Mouse (Mus musculus) heart, embryonic 13.5 days (tissue): ENCODE results near the gene Diaph3. TPM values are rescaled to one million over a fixed set of nuclear protein-coding genes. Genes with fewer than 3 reads are reported as not detected.
"Not testable (repeated sequence)": the region's sequence is repeated elsewhere in the genome, so short reads cannot be mapped to it uniquely, and the experiment has no call there.

Experiments
- ATAC-seq: fragments of 200-750 bp; cut with Nextera tagmentation; 2 replicates; pipeline ENCODE4 v1.8.0; 2017; ENCODE audit warnings: moderate TSS enrichment; ENCODE audit not compliant: insufficient number of reproducible peaks, low FRiP score, low TSS enrichment; ENCODE audit errors: extremely low read depth
- H3K27ac ChIP-seq: fragments of 300-500 bp; sonication (generic); replicated peaks from 2 replicates; pipeline ENCODE4 v1.5.1; 2015; ENCODE audit warnings: moderate library complexity, mild to moderate bottlenecking, inconsistent platforms
- H3K27me3 ChIP-seq: fragments of 300-500 bp; sonication (generic); replicated peaks from 2 replicates; pipeline ENCODE4 v1.6.1; 2015; ENCODE audit warnings: mild to moderate bottlenecking, inconsistent platforms
- H3K36me3 ChIP-seq: fragments of 300-500 bp; sonication (generic); 2 replicates; pipeline ENCODE4 v1.6.1; 2015; ENCODE audit warnings: mild to moderate bottlenecking, inconsistent platforms
- H3K4me1 ChIP-seq: fragments of 300-500 bp; sonication (generic); 2 replicates; pipeline ENCODE4 v1.6.1; 2015; ENCODE audit warnings: inconsistent platforms
- H3K4me2 ChIP-seq: fragments of 300-500 bp; sonication (generic); 2 replicates; pipeline ENCODE4 v1.6.1; 2015; ENCODE audit warnings: inconsistent platforms, mild to moderate bottlenecking, moderate library complexity
- H3K4me3 ChIP-seq: fragments of 300-500 bp; sonication (generic); 2 replicates; pipeline ENCODE4 v1.5.1; 2015; ENCODE audit warnings: moderate library complexity, mild to moderate bottlenecking, inconsistent platforms
- H3K9ac ChIP-seq: fragments of 300-500 bp; sonication (generic); 2 replicates; pipeline ENCODE4 v1.6.1; 2015; ENCODE audit warnings: inconsistent platforms, mild to moderate bottlenecking, moderate library complexity
- H3K9me3 ChIP-seq: fragments of 300-500 bp; sonication (generic); 2 replicates; pipeline ENCODE4 v1.6.1; 2016; ENCODE audit warnings: inconsistent platforms
- WGBS: fragments of 180-500 bp; shearing (Covaris S2); methylation state at CpG from one replicate; pipeline ENCODE4 v1.1.7; 2015; ENCODE audit warnings: mixed read lengths; 5-methylcytosine and 5-hydroxymethylcytosine counted together
- polyA plus RNA-seq: library from polyadenylated mRNA; unstranded; fragments of >200 nt; fragmentation: Nextera tagmentation; extraction: Ambion mirVana; gene quantifications from 2 replicates; pipeline ENCODE4 v1.2.1, GENCODE M21; 2015

Diaph3 gene
- polyA plus RNA-seq, 1 experiment from 2014 or later: 11.2 TPM

GRCm38 (mm10) chr14:86729617-86730098, 411.4 kb downstream of the Diaph3 start:
- Histone ChIP-seq H3K9me3 (no peaks in the 10 kb centered on the region), H3K9ac (no peak overlapping the region), H3K27me3 (no peaks in the 10 kb centered on the region), H3K4me1 (no peaks in the 10 kb centered on the region), H3K4me2 (no peak overlapping the region), H3K27ac (no peak overlapping the region), H3K36me3 (no peaks in the 10 kb centered on the region), H3K4me3 (no peak overlapping the region)
- ATAC-seq: no peak
- WGBS: 80% methylated on average over 4 of the region's 4 CpGs

- Histone ChIP-seq H3K4me3 (no peak overlapping the region), H3K4me2 (no peak overlapping the region), H3K4me1 (no peaks in the 10 kb centered on the region), H3K9me3 (no peaks in the 10 kb centered on the region), H3K27me3 (no peaks in the 10 kb centered on the region), H3K9ac (no peak overlapping the region), H3K36me3 (no peaks in the 10 kb centered on the region), H3K27ac (no peak overlapping the region)
- no peak for ATAC-seq
- WGBS: 90% methylated on average over 5 of the region's 5 CpGs
Measured at GRCm38 (mm10) chr14:86727538-86728045, 413.4 kb downstream of the Diaph3 start.

- ATAC-seq: no peak
- 85% methylated on average over 6 of the region's 6 CpGs for WGBS
- H3K27me3 ChIP-seq: no peaks in the 10 kb centered on the region
- no peaks in the 10 kb centered on the region for H3K4me1 ChIP-seq
- no peak overlapping the region for H3K27ac ChIP-seq
- H3K4me3 ChIP-seq: no peak overlapping the region
- H3K9ac ChIP-seq: no peak overlapping the region
- H3K4me2 ChIP-seq: no peak overlapping the region
- no peaks in the 10 kb centered on the region for H3K36me3 ChIP-seq
- H3K9me3 ChIP-seq: no peaks in the 10 kb centered on the region
Measured at GRCm38 (mm10) chr14:86721768-86722167, 419.3 kb downstream of the Diaph3 start.

GRCm38 (mm10) chr14:86721082-86721481, 420.0 kb downstream of the Diaph3 start:
- Histone ChIP-seq H3K9ac (no peak overlapping the region), H3K4me2 (no peak overlapping the region), H3K4me1 (no peaks in the 10 kb centered on the region), H3K9me3 (no peaks in the 10 kb centered on the region), H3K4me3 (no peak overlapping the region), H3K27me3 (no peaks in the 10 kb centered on the region), H3K36me3 (no peaks in the 10 kb centered on the region), H3K27ac (no peak overlapping the region)
- no peak for ATAC-seq
- 76% methylated on average over 3 of the region's 3 CpGs for WGBS

- not testable (repeated sequence) for H3K4me2 ChIP-seq, ATAC-seq, H3K27ac ChIP-seq, H3K4me1 ChIP-seq, H3K9me3 ChIP-seq, H3K9ac ChIP-seq, H3K4me3 ChIP-seq, H3K27me3 ChIP-seq, H3K36me3 ChIP-seq
Measured at GRCm38 (mm10) chr14:86720408-86720807, 420.6 kb downstream of the Diaph3 start.

GRCm38 (mm10) chr14:86714088-86714690, 426.8 kb downstream of the Diaph3 start:
- Histone ChIP-seq H3K4me2 (no peak overlapping the region), H3K27me3 (no peaks in the 10 kb centered on the region), H3K9ac (no peak overlapping the region), H3K4me3 (no peak overlapping the region), H3K9me3 (no peaks in the 10 kb centered on the region), H3K36me3 (no peaks in the 10 kb centered on the region), H3K4me1 (no peaks in the 10 kb centered on the region), H3K27ac (no peak overlapping the region)
- no peak for ATAC-seq
- 74% methylated on average over 2 of the region's 2 CpGs for WGBS

- Histone ChIP-seq H3K4me1 (no peaks in the 10 kb centered on the region), H3K9me3 (no peaks in the 10 kb centered on the region), H3K27ac (no peak overlapping the region), H3K4me3 (no peak overlapping the region), H3K36me3 (no peaks in the 10 kb centered on the region), H3K27me3 (no peaks in the 10 kb centered on the region), H3K4me2 (no peak overlapping the region), H3K9ac (no peak overlapping the region)
- WGBS: 80% methylated on average over 3 of the region's 3 CpGs
- no peak for ATAC-seq
Measured at GRCm38 (mm10) chr14:86704080-86704479, 437.0 kb downstream of the Diaph3 start.

- Histone ChIP-seq H3K9ac (no peak overlapping the region), H3K4me1 (no peaks in the 10 kb centered on the region), H3K4me3 (no peak overlapping the region), H3K36me3 (no peaks in the 10 kb centered on the region), H3K9me3 (no peaks in the 10 kb centered on the region), H3K27me3 (no peaks in the 10 kb centered on the region), H3K4me2 (no peak overlapping the region), H3K27ac (no peak overlapping the region)
- WGBS: 88% methylated on average over 4 of the region's 4 CpGs
- ATAC-seq: no peak
Measured at GRCm38 (mm10) chr14:86701145-86701544, 439.9 kb downstream of the Diaph3 start.

- no peaks in the 10 kb centered on the region for H3K9me3 ChIP-seq
- ATAC-seq: no peak
- H3K27ac ChIP-seq: no peak overlapping the region
- H3K4me1 ChIP-seq: 0 out of 2 replicates have a peak, but pooled peaks cover 3% of the 10 kb centered on the region
- no peaks in the 10 kb centered on the region for H3K27me3 ChIP-seq
- H3K4me3 ChIP-seq: no peak overlapping the region
- H3K36me3 ChIP-seq: no peaks in the 10 kb centered on the region
- H3K4me2 ChIP-seq: no peak overlapping the region
- no peak overlapping the region for H3K9ac ChIP-seq
- WGBS: 80% methylated on average over 1 of the region's 1 CpGs
Measured at GRCm38 (mm10) chr14:86697887-86698286, 443.1 kb downstream of the Diaph3 start.

GRCm38 (mm10) chr14:86692714-86693113, 448.3 kb downstream of the Diaph3 start:
- H3K9me3 ChIP-seq: no peaks in the 10 kb centered on the region
- H3K27ac ChIP-seq: no peak overlapping the region
- 87% methylated on average over 4 of the region's 4 CpGs for WGBS
- no peak overlapping the region for H3K4me3 ChIP-seq
- no peak overlapping the region for H3K4me2 ChIP-seq
- H3K4me1 ChIP-seq: 0 out of 2 replicates have a peak, but pooled peaks cover 3% of the 10 kb centered on the region
- no peaks in the 10 kb centered on the region for H3K27me3 ChIP-seq
- H3K9ac ChIP-seq: no peak overlapping the region
- no peaks in the 10 kb centered on the region for H3K36me3 ChIP-seq
- no peak for ATAC-seq

GRCm38 (mm10) chr14:86691298-86691697, 449.7 kb downstream of the Diaph3 start:
- WGBS: 66% methylated on average over 5 of the region's 5 CpGs
- H3K9ac ChIP-seq: no peak overlapping the region
- no peaks in the 10 kb centered on the region for H3K27me3 ChIP-seq
- no peaks in the 10 kb centered on the region for H3K36me3 ChIP-seq
- no peak overlapping the region for H3K4me3 ChIP-seq
- H3K27ac ChIP-seq: no peak overlapping the region
- 0 out of 2 replicates have a peak, but pooled peaks cover 3% of the 10 kb centered on the region for H3K4me1 ChIP-seq
- no peak overlapping the region for H3K4me2 ChIP-seq
- no peak for ATAC-seq
- H3K9me3 ChIP-seq: no peaks in the 10 kb centered on the region
